Mouse (Mus musculus) lung, adult 2 months (tissue): Measurements from ENCODE around the gene Dkk3.

Experiments used
- CTCF ChIP-seq: fragments of 200-500 bp; IDR thresholded peaks from 2 replicates; pipeline ENCODE4 v1.5.1; 2011; ENCODE audit warnings: mild to moderate bottlenecking, low read length, control low read depth; ENCODE audit not compliant: insufficient read depth
- POLR2A ChIP-seq: fragments of 200-500 bp; IDR thresholded peaks from 2 replicates; pipeline ENCODE4 v1.6.1; 2011; ENCODE audit warnings: low read depth, mild to moderate bottlenecking, control low read depth, low read length, borderline replicate concordance; ENCODE audit errors: extremely low read depth

- TF ChIP-seq CTCF (no peak), POLR2A (no peak)
Observed at GRCm38 (mm10) chr7:112142616-112143015, 16.2 kb downstream of the Dkk3 start.
